Mouse (Mus musculus) liver, adult 10 weeks (tissue): Measurements from ENCODE around the gene Cdk19. TPM values are rescaled to one million over a fixed set of nuclear protein-coding genes. Genes with fewer than 3 reads are reported as not detected.

Experiments
- polyA plus RNA-seq: library from polyadenylated mRNA; stranded (reverse); fragments of 350-450 nt; fragmentation: Illumina TruSeq; extraction: RNeasy Lipid Tissue Mini Kit (QIAGEN cat#74804); gene quantifications from one replicate; pipeline ENCODE4 v1.2.3, GENCODE M21; 2014; ENCODE audit warnings: low read depth, low replicate concordance

Gene Cdk19
- polyA plus RNA-seq: 5.1 TPM

DNA sequence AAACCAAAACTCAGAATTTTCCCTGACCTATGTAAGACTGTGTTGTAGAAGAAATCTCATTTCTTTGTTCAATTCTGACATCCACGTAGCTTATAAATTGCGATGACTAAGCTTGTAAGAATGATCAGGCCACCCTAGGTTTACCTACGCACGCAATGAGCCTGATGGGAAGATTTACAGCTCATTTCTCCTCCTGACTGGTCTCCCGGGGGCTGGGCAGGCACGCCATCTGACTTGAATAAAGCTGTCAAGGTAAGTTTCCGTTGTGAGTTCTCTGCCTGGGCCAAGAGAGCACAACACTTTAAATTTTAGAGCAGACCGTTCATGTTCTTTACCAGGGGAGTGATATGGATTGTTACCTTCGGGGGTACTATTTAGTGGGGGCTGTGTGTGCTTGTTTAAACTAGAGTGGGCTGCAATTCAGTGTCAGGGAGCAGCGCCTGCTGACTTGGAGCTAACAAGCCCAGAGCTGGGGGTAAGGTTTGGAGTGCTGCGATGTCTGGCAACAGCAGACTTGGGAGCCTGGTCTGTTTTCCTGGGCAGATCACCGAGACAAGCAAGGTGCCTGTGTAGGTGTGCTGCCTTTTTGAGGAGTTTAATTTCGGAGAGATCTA lies at the start of gene Cdk19:
Gene Cdk19 (plus strand): TSS at position 214 of the 614 bp plus-strand sequence.

DNA sequence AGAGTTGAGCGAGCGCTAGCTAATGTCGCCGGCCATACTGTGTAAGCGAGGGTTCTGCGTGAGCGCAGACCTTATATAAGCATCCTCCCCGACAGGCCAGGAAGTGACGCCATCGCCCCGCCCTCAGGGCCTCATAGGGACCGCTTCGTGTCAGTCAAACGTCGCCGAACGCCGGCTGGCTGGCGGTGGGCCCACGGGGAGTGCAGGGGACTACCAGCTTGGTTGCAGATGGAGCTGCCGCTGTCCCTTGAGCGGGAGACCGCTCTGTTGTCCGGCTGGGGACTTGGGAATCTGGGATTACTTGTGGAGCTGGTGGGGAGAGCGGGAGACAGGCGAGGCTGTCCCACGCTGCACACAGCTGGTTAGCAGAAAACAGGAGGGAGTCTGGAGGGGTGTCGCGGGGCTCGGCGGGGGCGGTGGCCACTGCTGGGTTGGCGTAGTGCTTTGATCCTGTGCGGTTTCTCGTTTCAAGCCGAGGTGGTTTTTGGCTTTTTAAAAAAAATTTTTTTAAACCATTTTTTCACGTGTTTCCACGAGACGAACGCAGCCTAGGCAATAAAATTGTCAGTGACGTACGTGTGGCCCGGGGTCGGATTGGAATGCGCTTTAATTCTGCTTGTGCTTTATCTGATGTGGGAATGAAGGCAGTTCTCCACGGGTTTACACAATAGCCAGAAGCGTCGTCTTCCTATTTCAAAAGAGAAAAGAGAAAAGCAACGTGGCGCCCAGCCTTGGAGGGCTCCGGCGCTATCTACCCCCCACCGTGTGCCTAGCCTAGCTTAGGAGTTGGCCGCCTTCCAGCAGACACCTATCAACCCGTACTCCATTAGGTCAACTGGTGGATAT lies 37.0 kb upstream of the Cdk19 start, which contains the start of gene Amd1:
Gene Amd1 (minus strand): TSS at position 47 of the 846 bp plus-strand sequence.

Other genes starting within 250 kb of the Cdk19 start
- 79.5 TPM for gene Slc16a10, start 197.3 kb upstream of the Cdk19 start, polyA plus RNA-seq
- gene Rpf2, start 92.5 kb upstream of the Cdk19 start, polyA plus RNA-seq: 27.3 TPM
- gene Gtf3c6, start 81.5 kb upstream of the Cdk19 start, polyA plus RNA-seq: 51.7 TPM
- gene Amd1, start 37.4 kb upstream of the Cdk19 start, polyA plus RNA-seq: 55.0 TPM
- gene Slc22a16, start 230.8 kb downstream of the Cdk19 start, polyA plus RNA-seq: not detected